Mouse (Mus musculus): ENCODE data around the gene Gm49510.

GRCm38 (mm10) chr15:78868398-78868797 lies 31.1 kb upstream of the Gm49510 start:
- TF ChIP-seq CTCF (IDR thresholded peaks at IDR 0.05; ENCODE audit: control insufficient read depth, insufficient read depth, insufficient replicate concordance, low read depth, low read length) (no peak), POLR2A (IDR thresholded peaks at IDR 0.05; ENCODE audit: control insufficient read depth, low read depth, low read length) (no peak)

Data from testis, adult 2 months (tissue).